Comparison of ENCODE assay signal across 11 mouse cellular contexts in the genomic region with DNA sequence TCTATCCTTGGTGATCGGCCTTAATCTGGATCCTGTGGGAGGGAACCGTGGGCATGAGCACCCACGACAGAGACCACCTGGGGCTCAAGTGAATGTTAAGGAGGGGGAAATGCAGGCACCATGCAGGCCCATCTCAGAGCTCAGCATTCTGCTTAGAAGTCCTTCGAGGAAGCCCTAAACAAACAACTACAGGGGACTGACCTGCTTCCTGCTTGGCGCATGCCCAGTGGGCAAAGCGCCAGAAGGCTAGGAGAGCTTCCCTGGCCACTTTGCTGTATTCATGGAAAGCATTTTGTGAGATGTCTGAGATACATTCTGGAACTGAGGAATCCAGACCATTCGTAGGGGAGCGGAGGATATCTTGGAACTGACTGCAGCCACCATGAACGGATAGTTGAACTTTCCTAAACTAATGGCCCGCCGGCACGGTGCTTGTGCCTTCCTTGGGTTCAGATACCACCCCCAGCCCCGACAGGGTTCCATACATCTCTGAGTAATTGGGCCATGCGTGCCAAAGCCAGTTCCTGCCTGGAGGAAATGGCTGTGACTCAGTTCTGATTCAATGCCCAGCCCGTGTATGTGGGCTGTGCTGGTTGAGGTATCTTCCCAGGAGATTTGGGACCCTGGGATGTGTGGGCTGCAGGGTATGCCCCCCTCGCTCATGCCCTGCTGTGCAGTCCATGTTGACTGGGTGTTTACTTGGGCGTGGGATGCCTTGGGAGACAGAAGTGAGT.
DNase-seq lines count a peak whose midpoint lies in the region; ATAC-seq and TF ChIP-seq lines count a peak whose summit lies in the region.
"Had no signal": no experiment of that assay in that cellular context is flagged by ENCODE, and none has a peak within 500 bp of the region (broad histone marks: within the 10 kb centered on the region; RNA-seq: fewer than 3 reads in every experiment).

No protein-coding gene starts in this region.

- no peaks in the 10 kb centered on the region for H3K9me3 ChIP-seq in stomach, postnatal 0 days (ENCODE audit: control insufficient read depth, low read length)
- H3K9me3 ChIP-seq: limb, embryonic 13.5 days had no signal

- no peak for TF ChIP-seq CTCF in gastrocnemius, adult 2 months (IDR thresholded peaks at IDR 0.05)
- no peak for TF ChIP-seq CTCF in stomach, postnatal 0 days (IDR thresholded peaks at IDR 0.05; ENCODE audit: low read depth)

- peak; percentile 28; the same call in 1 of the 2 replicates for ATAC-seq in stomach, postnatal 0 days (ENCODE audit: low FRiP score, low TSS enrichment)
- ATAC-seq: midbrain, embryonic 16.5 days had no signal

- WGBS in stomach, postnatal 0 days, result 65% methylated on average over 17 of the region's 17 CpGs

- H3K9ac ChIP-seq in stomach, postnatal 0 days (ENCODE audit: low read length), result no peak overlapping the region
- H3K9ac ChIP-seq: limb, embryonic 13.5 days had no signal

- no peaks in the 10 kb centered on the region for H3K4me1 ChIP-seq in stomach, postnatal 0 days (replicated peaks; ENCODE audit: control insufficient read depth, insufficient read depth)

- H3K27me3 ChIP-seq in stomach, postnatal 0 days (ENCODE audit: control insufficient read depth, insufficient read depth, low read length), result no peaks in the 10 kb centered on the region
- H3K27me3 ChIP-seq: limb, embryonic 13.5 days had no signal

- no peak overlapping the region for H3K27ac ChIP-seq in gastrocnemius, adult 2 months
- H3K27ac ChIP-seq in stomach, postnatal 0 days (replicated peaks), result no peak overlapping the region
- H3K27ac ChIP-seq: limb, embryonic 13.5 days had no signal

- no peaks in the 10 kb centered on the region for H3K36me3 ChIP-seq in stomach, postnatal 0 days (ENCODE audit: control insufficient read depth, insufficient read depth, low read length)
- H3K36me3 ChIP-seq: limb, embryonic 13.5 days had no signal

- intact Hi-C loops in gastrocnemius, adult 2 months (cut with DNase I), result no loop called here
- intact Hi-C loops in gastrocnemius, postnatal 14 days (cut with DNase I; ENCODE audit: low total_unique reads), result no loop called here

- H3K4me2 ChIP-seq in stomach, postnatal 0 days (replicated peaks; ENCODE audit: low read depth), result no peak overlapping the region
- H3K4me2 ChIP-seq: limb, embryonic 13.5 days had no signal

- H3K4me3 ChIP-seq in gastrocnemius, adult 2 months, result no peak overlapping the region
- H3K4me3 ChIP-seq in stomach, postnatal 0 days (ENCODE audit: low read depth, low read length), result no peak overlapping the region
- H3K4me3 ChIP-seq: limb, embryonic 13.5 days had no signal

- TF ChIP-seq EP300 in stomach, postnatal 0 days (optimal IDR thresholded peaks at IDR 0.05), result no peak

- DNase-seq in gastrocnemius, adult 2 months, result peak; percentile 41
- no peak for DNase-seq in gastrocnemius, postnatal 14 days
- peak; percentile 65 for DNase-seq in right cerebral cortex, adult 18-20 months
- DNase-seq in right cerebral cortex, postnatal 10 days (ENCODE audit: low spot score in 2 of 2), result no peak
- DNase-seq in heart, postnatal 4 days, result peak; percentile 51
- peak; percentile 64 for DNase-seq in stomach, postnatal 0 days (ENCODE audit: low spot score)
- DNase-seq in thymus, postnatal 14 days, result no peak
- no peak for DNase-seq in spleen, postnatal 10 days (ENCODE audit: low spot score in 2 of 2)
- DNase-seq: spleen, adult 18-20 months had no signal

Comparison
In these comparisons a context has a peak if more than half of its experiments do, and no peak if none do; other contexts are left out.
1. DNase-seq: peak in gastrocnemius, adult 2 months (single experiment), right cerebral cortex, adult 18-20 months (single experiment), heart, postnatal 4 days (single experiment) and stomach, postnatal 0 days (single experiment); none in gastrocnemius, postnatal 14 days (single experiment), right cerebral cortex, postnatal 10 days (0 of 2), thymus, postnatal 14 days (single experiment) and spleen, postnatal 10 days (0 of 2).